Mouse (Mus musculus): Measurements from ENCODE around the gene Spata18. TPM values are rescaled to one million over a fixed set of nuclear protein-coding genes. Genes with fewer than 3 reads are reported as not detected.

Gene Spata18
- polyA plus RNA-seq, 2 experiments = not detected

DNA sequence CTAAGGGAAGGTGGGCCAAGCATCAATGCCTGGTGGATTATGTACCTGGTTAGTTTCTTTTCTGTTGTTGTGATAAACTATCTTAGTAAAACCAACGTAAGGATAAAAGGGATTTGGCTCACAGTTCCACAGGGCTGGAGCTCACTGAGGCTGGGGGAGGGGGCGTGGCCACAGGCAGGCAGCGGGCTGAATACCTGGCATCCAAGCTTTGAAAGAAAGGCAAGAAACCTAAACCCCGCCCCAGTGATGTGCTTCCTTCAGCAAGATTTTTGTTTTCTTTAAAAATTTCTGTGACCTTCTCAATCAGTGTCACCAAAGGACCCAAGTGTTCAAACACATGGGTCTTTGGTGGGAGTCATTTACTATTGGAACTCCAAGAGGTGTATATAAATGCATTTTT lies 23.6 kb upstream of the Spata18 start:
- no peak overlapping the region for H3K9ac ChIP-seq (replicated peaks)
- no peaks in the 10 kb centered on the region for H3K36me3 ChIP-seq (replicated peaks; ENCODE audit: control insufficient read depth, insufficient read depth, low read depth)
- TF ChIP-seq CTCF (IDR thresholded peaks at IDR 0.05; ENCODE audit: low read depth) (no peak), EP300 (IDR thresholded peaks at IDR 0.05; ENCODE audit: low read depth) (no peak)
- DNase-seq (ENCODE audit: low read depth in 3 of 3, low spot score in 3 of 3) = no peak
- H3K27me3 ChIP-seq (ENCODE audit: control insufficient read depth, insufficient read depth, low read length) = no peaks in the 10 kb centered on the region
- ATAC-seq (ENCODE audit: insufficient read depth) = no peak
- H3K9me3 ChIP-seq (ENCODE audit: control insufficient read depth, low read length) = no peaks in the 10 kb centered on the region
- H3K4me2 ChIP-seq (ENCODE audit: low read depth) = no peak overlapping the region
- WGBS (ENCODE audit: insufficient replicate concordance) = 61% methylated on average over 4 of the region's 4 CpGs
- no peak overlapping the region for H3K4me3 ChIP-seq (ENCODE audit: insufficient read depth in 1 of 2, low read depth in 2 of 2, low read length in 2 of 2)
- no peak overlapping the region for H3K27ac ChIP-seq
- no peaks in the 10 kb centered on the region; a peak in 1 of 4 replicates for H3K4me1 ChIP-seq (replicated peaks; ENCODE audit: control insufficient read depth in 2 of 2, insufficient read depth in 2 of 2, low read length in 1 of 2)

DNA sequence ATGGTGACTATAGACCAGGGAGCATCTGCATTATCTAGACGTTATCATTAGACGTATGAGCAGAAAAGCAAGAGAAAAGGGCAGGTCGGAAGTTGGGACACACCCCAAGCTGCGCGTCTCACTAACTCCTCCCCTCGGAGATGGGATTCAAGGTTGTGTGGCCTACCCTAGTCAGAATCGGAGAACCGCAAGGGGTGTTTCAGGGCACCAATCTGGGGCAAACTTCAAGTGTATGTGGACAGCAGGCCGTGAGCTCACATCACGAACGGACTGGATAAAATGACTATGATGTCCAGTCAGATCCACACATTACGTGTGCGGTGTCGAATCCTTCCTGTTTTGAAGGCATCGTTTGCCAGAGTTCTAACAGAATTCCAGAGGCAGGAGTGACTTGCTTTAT lies 23.2 kb upstream of the Spata18 start:
- ATAC-seq (ENCODE audit: insufficient read depth) (no peak), DNase-seq (ENCODE audit: low read depth in 3 of 3, low spot score in 3 of 3) (no peak)
- no peak overlapping the region for H3K4me3 ChIP-seq (ENCODE audit: insufficient read depth in 1 of 2, low read depth in 2 of 2, low read length in 2 of 2)
- H3K4me2 ChIP-seq (ENCODE audit: low read depth) = no peak overlapping the region
- 70% methylated on average over 15 of the region's 15 CpGs for WGBS (ENCODE audit: insufficient replicate concordance)
- H3K27me3 ChIP-seq (ENCODE audit: control insufficient read depth, insufficient read depth, low read length) = no peaks in the 10 kb centered on the region
- H3K4me1 ChIP-seq (replicated peaks; ENCODE audit: control insufficient read depth in 2 of 2, insufficient read depth in 2 of 2, low read length in 1 of 2) = no peaks in the 10 kb centered on the region; a peak in 1 of 4 replicates
- H3K36me3 ChIP-seq (replicated peaks; ENCODE audit: control insufficient read depth, insufficient read depth, low read depth) = no peaks in the 10 kb centered on the region
- H3K9me3 ChIP-seq (ENCODE audit: control insufficient read depth, low read length) = no peaks in the 10 kb centered on the region
- H3K27ac ChIP-seq = no peak overlapping the region
- TF ChIP-seq CTCF (IDR thresholded peaks at IDR 0.05; ENCODE audit: low read depth) (no peak), EP300 (IDR thresholded peaks at IDR 0.05; ENCODE audit: low read depth) (no peak)
- no peak overlapping the region for H3K9ac ChIP-seq (replicated peaks)

DNA sequence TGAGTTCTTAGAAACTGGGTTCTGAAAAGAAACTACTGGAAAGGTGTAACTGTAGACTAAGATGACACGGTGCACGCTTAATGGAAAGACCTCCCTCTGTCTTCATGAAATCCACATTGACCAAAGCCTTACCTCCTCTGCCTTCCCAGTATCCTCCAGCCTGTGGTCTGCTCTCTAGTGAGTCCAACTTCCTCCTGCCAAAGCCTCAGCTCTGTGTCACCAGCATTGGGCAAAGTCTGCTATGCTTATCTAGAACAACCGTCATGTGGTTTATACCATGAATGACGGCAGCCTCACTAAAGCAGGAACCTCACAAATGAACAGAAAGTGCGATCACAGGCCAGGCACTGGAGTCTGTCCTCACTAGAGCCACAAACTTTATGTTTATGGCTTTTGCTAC lies 21.0 kb upstream of the Spata18 start:
- Histone ChIP-seq H3K9ac (replicated peaks) (no peak overlapping the region), H3K4me3 (ENCODE audit: insufficient read depth in 1 of 2, low read depth in 2 of 2, low read length in 2 of 2) (no peak overlapping the region), H3K4me1 (replicated peaks; ENCODE audit: control insufficient read depth in 2 of 2, insufficient read depth in 2 of 2, low read length in 1 of 2) (no peaks in the 10 kb centered on the region; a peak in 1 of 4 replicates), H3K27ac (no peak overlapping the region), H3K36me3 (replicated peaks; ENCODE audit: control insufficient read depth, insufficient read depth, low read depth) (no peaks in the 10 kb centered on the region), H3K27me3 (ENCODE audit: control insufficient read depth, insufficient read depth, low read length) (no peaks in the 10 kb centered on the region), H3K9me3 (ENCODE audit: control insufficient read depth, low read length) (no peaks in the 10 kb centered on the region), H3K4me2 (ENCODE audit: low read depth) (peak overlapping the region; percentile 1; the same call in 1 of the 2 replicates)
- ATAC-seq (ENCODE audit: insufficient read depth) (no peak), DNase-seq (ENCODE audit: low read depth in 3 of 3, low spot score in 3 of 3) (peak in 1 of 3 experiments; percentile 17)
- no peak for TF ChIP-seq EP300 (IDR thresholded peaks at IDR 0.05; ENCODE audit: low read depth)
- no peak for TF ChIP-seq CTCF (IDR thresholded peaks at IDR 0.05; ENCODE audit: low read depth)
- 7% methylated on average over 5 of the region's 5 CpGs for WGBS (ENCODE audit: insufficient replicate concordance)

DNA sequence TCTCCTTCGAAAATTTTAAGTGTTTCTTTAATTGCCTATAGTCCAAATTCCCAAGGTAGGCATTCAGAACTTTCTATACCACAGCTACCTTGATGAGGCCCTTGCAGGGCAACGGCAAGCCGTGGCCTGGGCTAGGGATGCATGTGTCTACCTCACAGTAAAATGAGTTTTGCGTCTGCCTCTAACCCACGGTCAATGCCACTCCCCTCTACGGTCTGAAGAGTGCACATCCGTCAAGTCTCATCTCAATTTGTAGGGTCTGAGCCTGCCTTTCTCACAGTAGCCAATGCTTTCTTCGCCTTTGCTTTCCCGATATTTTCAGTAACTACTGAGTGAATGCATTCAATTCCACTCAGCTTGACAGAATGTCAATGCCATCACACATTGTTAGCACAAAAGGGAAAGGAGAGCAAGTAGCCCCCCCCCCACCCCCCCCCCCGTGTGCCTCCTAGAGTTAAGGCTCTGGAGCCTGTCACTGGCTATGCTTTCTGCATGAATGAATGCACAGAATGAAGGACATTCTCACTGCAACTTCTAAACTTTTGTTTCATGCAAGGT lies 20.1 kb upstream of the Spata18 start:
- no peak overlapping the region for H3K27ac ChIP-seq
- WGBS (ENCODE audit: insufficient replicate concordance) = 48% methylated on average over 10 of the region's 10 CpGs
- no peak for TF ChIP-seq CTCF (IDR thresholded peaks at IDR 0.05; ENCODE audit: low read depth)
- no peak for TF ChIP-seq EP300 (IDR thresholded peaks at IDR 0.05; ENCODE audit: low read depth)
- H3K4me3 ChIP-seq (ENCODE audit: insufficient read depth in 1 of 2, low read depth in 2 of 2, low read length in 2 of 2) = no peak overlapping the region
- H3K36me3 ChIP-seq (replicated peaks; ENCODE audit: control insufficient read depth, insufficient read depth, low read depth) = no peaks in the 10 kb centered on the region
- H3K27me3 ChIP-seq (ENCODE audit: control insufficient read depth, insufficient read depth, low read length) = no peaks in the 10 kb centered on the region
- no peak overlapping the region for H3K9ac ChIP-seq (replicated peaks)
- no peak for DNase-seq (ENCODE audit: low read depth in 3 of 3, low spot score in 3 of 3)
- ATAC-seq (ENCODE audit: insufficient read depth) = no peak
- no peaks in the 10 kb centered on the region for H3K9me3 ChIP-seq (ENCODE audit: control insufficient read depth, low read length)
- H3K4me2 ChIP-seq (ENCODE audit: low read depth) = no peak overlapping the region
- H3K4me1 ChIP-seq (replicated peaks; ENCODE audit: control insufficient read depth in 2 of 2, insufficient read depth in 2 of 2, low read length in 1 of 2) = no peaks in the 10 kb centered on the region; a peak in 1 of 4 replicates

DNA sequence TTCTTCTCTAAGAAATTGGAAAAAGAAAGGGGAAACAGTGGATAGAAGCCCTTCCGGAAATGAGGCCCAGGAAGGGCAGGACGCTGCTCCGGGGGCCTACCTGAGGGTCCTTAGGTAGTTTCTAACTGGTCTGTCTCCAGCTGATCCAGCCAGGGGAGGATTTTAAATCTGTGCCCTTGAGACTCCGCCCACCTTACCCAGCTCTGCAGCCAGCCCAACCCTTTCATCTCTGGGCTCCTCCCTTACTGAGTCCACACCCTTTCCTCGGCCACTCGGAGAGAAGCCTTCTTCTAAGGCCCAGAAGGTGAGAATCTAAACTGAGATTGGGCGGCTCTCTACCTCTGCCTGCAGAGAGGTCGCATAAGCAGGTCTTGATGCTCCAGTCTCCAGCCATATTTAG lies 18.9 kb upstream of the Spata18 start, which contains the start of gene Lrrc66:
Lrrc66 (minus strand) TSS at position 236 of the 400 bp plus-strand sequence.
- H3K27ac ChIP-seq = no peak within 1 kb of the TSS
- no peak for TF ChIP-seq CTCF (IDR thresholded peaks at IDR 0.05; ENCODE audit: low read depth)
- no peak for TF ChIP-seq EP300 (IDR thresholded peaks at IDR 0.05; ENCODE audit: low read depth)
- H3K36me3 ChIP-seq (replicated peaks; ENCODE audit: control insufficient read depth, insufficient read depth, low read depth) = no peaks in the 10 kb centered on the region
- WGBS (ENCODE audit: insufficient replicate concordance) = 59% methylated on average over 8 of the region's 8 CpGs
- ATAC-seq (ENCODE audit: insufficient read depth) = no peak
- no peak within 1 kb of the TSS for H3K9ac ChIP-seq (replicated peaks)
- H3K27me3 ChIP-seq (ENCODE audit: control insufficient read depth, insufficient read depth, low read length) = no peaks in the 10 kb centered on the region
- no peak for DNase-seq (ENCODE audit: low read depth in 3 of 3, low spot score in 3 of 3)
- H3K4me1 ChIP-seq (replicated peaks; ENCODE audit: control insufficient read depth in 2 of 2, insufficient read depth in 2 of 2, low read length in 1 of 2) = no peaks in the 10 kb centered on the region; a peak in 1 of 4 replicates
- H3K4me3 ChIP-seq (ENCODE audit: insufficient read depth in 1 of 2, low read depth in 2 of 2, low read length in 2 of 2) = no peak within 1 kb of the TSS
- no peaks in the 10 kb centered on the region for H3K9me3 ChIP-seq (ENCODE audit: control insufficient read depth, low read length)
- no peak within 1 kb of the TSS for H3K4me2 ChIP-seq (ENCODE audit: low read depth)
